Mouse (Mus musculus): ENCODE measurements around the gene Sdc4.

The Sdc4 gene

GRCm38 (mm10) chr2:164435216-164436090 lies 8.2 kb downstream of the Sdc4 start:
- in situ Hi-C loops (cut with MboI; ENCODE audit: low pct_unique_long_range_greater_than_20kb in 1 of 2, low sequenced_read_pairs in 2 of 2, unreplicated experiment in 1 of 2): no loop called here

DNA sequence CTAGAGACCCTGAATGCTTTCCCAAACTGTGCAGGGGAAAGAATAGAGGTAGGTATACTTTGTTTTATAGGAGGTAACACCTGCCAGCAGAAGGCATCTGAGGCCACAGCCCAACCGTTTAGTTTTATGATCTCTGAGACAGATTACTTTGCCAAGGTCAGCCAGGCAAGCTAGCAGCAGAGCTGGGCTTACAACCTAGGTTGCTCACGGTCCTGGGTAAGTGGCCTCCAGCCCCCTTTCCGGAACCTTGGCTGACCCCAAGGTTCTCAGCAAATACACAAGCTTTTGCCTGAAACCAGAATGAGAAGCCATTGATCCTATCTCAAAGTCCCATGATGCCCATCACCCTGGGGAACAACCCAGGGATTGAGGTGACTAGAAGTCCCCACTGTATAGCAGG lies 9.0 kb downstream of the Sdc4 start:
- in situ Hi-C loops (cut with MboI; ENCODE audit: low pct_unique_long_range_greater_than_20kb in 1 of 2, low sequenced_read_pairs in 2 of 2, unreplicated experiment in 1 of 2): no loop called here

DNA sequence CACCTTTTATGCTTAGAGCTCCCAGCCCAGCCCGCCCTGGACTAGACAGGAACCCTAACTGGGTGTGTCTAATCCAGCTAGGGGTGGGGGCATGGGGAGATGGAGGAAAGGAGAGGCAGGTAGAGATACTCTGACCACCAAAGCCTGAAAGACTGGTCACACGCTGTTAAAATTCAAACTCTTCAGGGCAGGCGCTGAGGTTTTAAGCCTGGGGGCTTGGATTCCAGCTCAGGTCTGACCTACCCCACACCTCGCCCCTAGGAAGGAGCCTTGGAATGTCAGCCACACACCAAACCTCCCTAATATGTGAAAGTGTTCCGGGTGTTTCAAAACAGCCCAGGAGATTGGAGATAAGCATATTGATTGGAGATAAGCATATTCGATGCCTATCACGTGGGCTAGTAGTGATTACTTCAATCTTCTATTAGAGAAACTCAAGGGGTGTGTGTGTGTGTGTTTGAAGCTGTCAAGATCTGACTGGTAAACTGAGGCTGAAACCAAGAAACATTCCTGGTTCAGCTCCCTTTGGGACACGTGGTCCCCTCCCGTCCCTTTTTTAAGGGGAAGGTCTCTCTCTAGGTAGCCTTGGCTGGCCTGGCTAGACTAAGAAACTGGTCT lies 10.3 kb downstream of the Sdc4 start:
- in situ Hi-C loops (cut with MboI; ENCODE audit: low pct_unique_long_range_greater_than_20kb in 1 of 2, low sequenced_read_pairs in 2 of 2, unreplicated experiment in 1 of 2): no loop called here

DNA sequence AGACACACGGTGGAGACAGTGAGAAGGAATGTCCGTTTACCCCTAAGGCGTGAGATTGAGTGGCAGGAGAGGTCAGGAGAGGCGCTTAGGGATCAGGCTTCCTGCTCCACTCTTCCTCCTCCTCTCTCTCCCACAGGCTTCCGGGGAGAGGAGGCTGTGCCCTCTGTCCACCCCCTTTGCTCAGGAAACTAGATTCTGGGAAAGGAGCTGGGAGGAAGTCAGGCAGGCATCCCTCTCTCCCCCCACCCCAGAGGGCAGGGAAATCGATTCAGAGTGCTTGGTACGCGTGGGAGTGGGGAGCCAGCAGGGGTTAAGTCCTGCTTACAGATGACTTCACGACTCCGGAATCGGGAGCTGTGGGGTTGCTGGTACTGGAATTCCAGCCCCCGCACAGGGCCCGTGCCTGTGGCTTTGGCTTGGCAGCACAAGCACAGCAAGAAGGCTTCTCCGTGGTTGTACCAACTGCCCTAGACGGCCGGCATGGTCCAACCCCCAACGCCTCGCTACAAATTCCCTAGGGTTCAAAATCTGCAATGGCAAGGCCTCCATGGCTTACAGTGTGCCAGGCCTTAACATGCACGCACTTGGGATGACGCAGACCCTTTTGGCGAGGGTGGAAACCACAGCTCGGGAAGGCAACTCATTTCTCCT lies 11.0 kb downstream of the Sdc4 start:
- in situ Hi-C loops (cut with MboI; ENCODE audit: low pct_unique_long_range_greater_than_20kb in 1 of 2, low sequenced_read_pairs in 2 of 2, unreplicated experiment in 1 of 2): no loop called here

- in situ Hi-C loops (cut with MboI; ENCODE audit: low pct_unique_long_range_greater_than_20kb in 1 of 2, low sequenced_read_pairs in 2 of 2, unreplicated experiment in 1 of 2): no loop called here
These were observed 11.8 kb downstream of the Sdc4 start for GRCm38 (mm10) chr2:164431676-164432465.

- in situ Hi-C loops (cut with MboI; ENCODE audit: low pct_unique_long_range_greater_than_20kb in 1 of 2, low sequenced_read_pairs in 2 of 2, unreplicated experiment in 1 of 2): no loop called here
These were observed 13.0 kb downstream of the Sdc4 start for GRCm38 (mm10) chr2:164430697-164431096.

GRCm38 (mm10) chr2:164429881-164430615 lies 13.6 kb downstream of the Sdc4 start:
- in situ Hi-C loops (cut with MboI; ENCODE audit: low pct_unique_long_range_greater_than_20kb in 1 of 2, low sequenced_read_pairs in 2 of 2, unreplicated experiment in 1 of 2): no loop called here

- in situ Hi-C loops (cut with MboI; ENCODE audit: low pct_unique_long_range_greater_than_20kb in 1 of 2, low sequenced_read_pairs in 2 of 2, unreplicated experiment in 1 of 2): no loop called here
These were observed 15.2 kb downstream of the Sdc4 start for GRCm38 (mm10) chr2:164428451-164428850.

DNA sequence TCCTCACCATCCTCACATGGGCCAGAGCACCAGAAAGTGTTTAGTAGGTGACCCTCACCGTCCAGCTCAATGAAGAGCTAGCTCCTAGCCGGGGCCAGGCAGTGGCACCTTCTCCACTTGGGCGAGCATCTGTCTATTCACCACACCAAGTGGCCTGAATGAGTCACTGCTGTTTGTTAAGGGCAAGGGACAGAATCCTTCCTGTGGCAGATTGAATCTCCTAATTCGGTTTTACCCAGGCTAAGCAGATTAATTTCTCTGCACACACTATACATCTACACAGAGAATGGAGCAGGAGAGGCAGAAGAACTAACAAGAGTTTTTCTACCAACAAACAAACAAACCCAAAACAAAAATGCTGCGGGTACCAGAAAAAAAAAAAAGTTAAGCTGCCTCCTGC lies 16.7 kb downstream of the Sdc4 start:
- in situ Hi-C loops (cut with MboI; ENCODE audit: low pct_unique_long_range_greater_than_20kb in 1 of 2, low sequenced_read_pairs in 2 of 2, unreplicated experiment in 1 of 2): no loop called here

DNA sequence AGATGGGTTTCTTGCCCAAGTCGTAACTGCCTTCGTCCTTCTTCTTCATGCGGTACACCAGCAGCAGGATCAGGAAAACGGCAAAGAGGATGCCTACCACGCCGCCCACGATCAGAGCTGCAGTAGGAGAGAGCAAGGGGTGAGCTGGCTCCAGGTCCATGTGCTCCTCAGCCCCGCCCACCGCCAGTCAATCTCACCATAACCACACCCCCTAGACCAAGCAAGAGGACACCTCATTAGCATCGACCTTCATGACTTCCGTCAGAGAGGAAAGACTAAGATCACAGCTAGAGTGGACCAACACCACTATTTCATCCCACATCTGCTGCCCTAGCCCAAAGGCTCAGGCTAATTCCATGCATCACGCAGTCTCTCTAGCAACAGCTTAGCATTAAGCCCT lies 17.6 kb downstream of the Sdc4 start:
- in situ Hi-C loops (cut with MboI; ENCODE audit: low pct_unique_long_range_greater_than_20kb in 1 of 2, low sequenced_read_pairs in 2 of 2, unreplicated experiment in 1 of 2): no loop called here

DNA sequence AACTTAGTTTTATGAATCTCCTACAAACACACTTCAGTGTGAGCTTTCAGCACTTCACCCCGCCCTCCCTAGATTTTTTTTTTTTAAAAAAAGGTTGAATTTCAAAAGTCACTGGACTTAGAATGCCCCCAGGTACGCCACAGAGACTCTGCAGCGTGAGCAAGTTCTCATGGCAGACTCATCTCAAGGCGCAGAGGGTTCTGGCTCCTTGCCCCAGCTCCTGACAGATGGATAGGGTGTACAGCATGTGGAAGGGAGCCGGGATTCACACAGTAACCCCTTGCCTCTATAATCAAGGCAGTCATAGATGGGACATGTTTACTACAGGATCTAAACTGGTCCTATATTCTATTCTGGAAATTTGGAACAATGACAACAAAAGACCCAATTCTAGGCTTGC lies 18.3 kb downstream of the Sdc4 start:
- in situ Hi-C loops (cut with MboI; ENCODE audit: low pct_unique_long_range_greater_than_20kb in 1 of 2, low sequenced_read_pairs in 2 of 2, unreplicated experiment in 1 of 2): no loop called here

GRCm38 (mm10) chr2:164424406-164424805 lies 19.3 kb downstream of the Sdc4 start:
- in situ Hi-C loops (cut with MboI; ENCODE audit: low pct_unique_long_range_greater_than_20kb in 1 of 2, low sequenced_read_pairs in 2 of 2, unreplicated experiment in 1 of 2): no loop called here

DNA sequence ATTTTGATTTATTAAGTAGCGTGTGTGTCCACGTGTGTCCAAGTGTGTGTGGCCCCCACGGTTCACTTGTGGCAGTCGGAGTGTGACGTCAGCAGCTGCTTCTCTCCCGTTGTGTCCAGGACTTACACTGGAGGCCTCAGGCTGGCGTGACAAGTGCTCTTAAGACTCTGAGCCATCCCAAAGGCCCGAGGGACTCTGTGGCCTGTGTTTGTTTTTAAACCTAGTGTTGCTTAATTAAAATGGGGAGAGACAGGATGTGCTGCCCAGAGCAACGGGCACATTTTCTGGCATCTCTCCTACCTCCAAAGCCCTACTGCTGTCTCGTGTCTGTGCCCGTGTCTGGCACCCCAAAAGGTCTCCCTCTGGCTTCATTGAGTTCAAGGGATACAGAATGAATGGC lies 20.2 kb downstream of the Sdc4 start:
- in situ Hi-C loops (cut with MboI; ENCODE audit: low pct_unique_long_range_greater_than_20kb in 1 of 2, low sequenced_read_pairs in 2 of 2, unreplicated experiment in 1 of 2): no loop called here

- in situ Hi-C loops (cut with MboI; ENCODE audit: low pct_unique_long_range_greater_than_20kb in 1 of 2, low sequenced_read_pairs in 2 of 2, unreplicated experiment in 1 of 2): no loop called here
These were observed 20.9 kb downstream of the Sdc4 start for GRCm38 (mm10) chr2:164422675-164423393.

- in situ Hi-C loops (cut with MboI; ENCODE audit: low pct_unique_long_range_greater_than_20kb in 1 of 2, low sequenced_read_pairs in 2 of 2, unreplicated experiment in 1 of 2): no loop called here
These were observed 21.7 kb downstream of the Sdc4 start for GRCm38 (mm10) chr2:164421979-164422378.

- in situ Hi-C loops (cut with MboI; ENCODE audit: low pct_unique_long_range_greater_than_20kb in 1 of 2, low sequenced_read_pairs in 2 of 2, unreplicated experiment in 1 of 2): no loop called here
These were observed 22.4 kb downstream of the Sdc4 start for GRCm38 (mm10) chr2:164421306-164421705.

- in situ Hi-C loops (cut with MboI; ENCODE audit: low pct_unique_long_range_greater_than_20kb in 1 of 2, low sequenced_read_pairs in 2 of 2, unreplicated experiment in 1 of 2): loop anchor here (5.0 to 10.0 kb wide), 2 partner anchors 38 to 95 kb away; partner anchors contain the start of gene Sys1 (in 1 of the 2)
These were observed 24.2 kb downstream of the Sdc4 start for GRCm38 (mm10) chr2:164419489-164419888.
